Mouse (Mus musculus) CD8-positive naive resting alpha-beta T cell, adult 2 months (primary cell): ENCODE measurements around the gene Stk38l.
A peak's percentile ranks its signal among the peaks of the same experiment; 100 is the strongest.
"Not testable (repeated sequence)": the region's sequence is repeated elsewhere in the genome, so short reads cannot be mapped to it uniquely, and the experiment has no call there.

Experiments
- DNase-seq, 2 experiments: peaks; one replicate each; pipeline ENCODE4 v3.0.0; 2022; ENCODE audit warnings: low read depth in 2 of 2, low spot score in 2 of 2

Gene Stk38l

GRCm38 (mm10) chr6:146768813-146769404 lies 44.1 kb downstream of the Stk38l start:
- DNase-seq = no peak

GRCm38 (mm10) chr6:146770005-146770745 lies 45.4 kb downstream of the Stk38l start:
- DNase-seq = no peak

GRCm38 (mm10) chr6:146770808-146771207 lies 46.0 kb downstream of the Stk38l start:
- no peak for DNase-seq

- DNase-seq = not testable (repeated sequence)
Measured at GRCm38 (mm10) chr6:146775864-146776263, 51.1 kb downstream of the Stk38l start.

GRCm38 (mm10) chr6:146776610-146777389 lies 52.0 kb downstream of the Stk38l start:
- DNase-seq = no peak

GRCm38 (mm10) chr6:146778055-146778454 lies 53.3 kb downstream of the Stk38l start:
- DNase-seq = no peak

- DNase-seq = no peak
Measured at GRCm38 (mm10) chr6:146781566-146781965, 56.8 kb downstream of the Stk38l start.

GRCm38 (mm10) chr6:146793527-146793926 lies 68.7 kb downstream of the Stk38l start:
- DNase-seq = no peak

- no peak for DNase-seq
Measured at GRCm38 (mm10) chr6:146795166-146795923, 70.5 kb downstream of the Stk38l start.

- DNase-seq = no peak
Measured at GRCm38 (mm10) chr6:146795924-146796545, 71.2 kb downstream of the Stk38l start, which contains the start of gene Arntl2. Arntl2 (plus strand) TSS chr6:146796055.

- no peak for DNase-seq
Measured at GRCm38 (mm10) chr6:146797446-146797845, 72.7 kb downstream of the Stk38l start.

- no peak for DNase-seq
Measured at GRCm38 (mm10) chr6:146809991-146810390, 85.2 kb downstream of the Stk38l start.

GRCm38 (mm10) chr6:146813007-146813406 lies 88.2 kb downstream of the Stk38l start:
- DNase-seq = no peak

- no peak for DNase-seq
Measured at GRCm38 (mm10) chr6:146820177-146820965, 95.6 kb downstream of the Stk38l start.

GRCm38 (mm10) chr6:146821958-146822357 lies 97.2 kb downstream of the Stk38l start:
- no peak for DNase-seq

GRCm38 (mm10) chr6:146824727-146825486 lies 100.1 kb downstream of the Stk38l start:
- DNase-seq = peak in 1 of 2 experiments; percentile 36

- no peak for DNase-seq
Measured at GRCm38 (mm10) chr6:146825487-146825773, 100.6 kb downstream of the Stk38l start.
